ENCODE assay signal across 15 mouse cellular contexts in the genomic region with DNA sequence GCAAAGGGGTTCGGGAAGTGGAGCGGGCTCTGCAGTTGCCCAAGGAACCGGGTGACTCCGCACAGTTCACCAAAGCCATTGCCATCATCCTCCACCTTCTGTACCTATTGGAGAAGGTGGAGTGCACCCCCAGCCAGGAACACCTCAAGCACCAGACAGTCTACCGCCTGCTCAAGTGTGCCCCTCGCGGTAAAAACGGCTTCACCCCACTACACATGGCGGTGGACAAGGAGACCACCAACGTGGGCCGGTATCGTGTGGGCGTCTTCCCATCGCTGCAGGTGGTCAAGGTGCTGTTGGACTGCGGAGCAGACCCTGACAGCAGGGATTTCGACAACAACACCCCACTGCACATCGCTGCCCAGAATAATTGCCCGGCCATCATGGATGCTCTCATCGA. TPM values are rescaled to one million over a fixed set of nuclear protein-coding genes. Genes with fewer than 3 reads are reported as not detected.
DNase-seq lines count a peak whose midpoint lies in the region; ATAC-seq and TF ChIP-seq lines count a peak whose summit lies in the region.
"Not testable (repeated sequence)": the region's sequence is repeated elsewhere in the genome, so short reads cannot be mapped to it uniquely, and the experiment has no call there.
"Had no signal": no experiment of that assay in that cellular context is flagged by ENCODE, and none has a peak within 500 bp of the region (broad histone marks: within the 10 kb centered on the region; RNA-seq: fewer than 3 reads in every experiment).

No protein-coding gene starts in this region.

- 91% methylated on average over 19 of the region's 19 CpGs for WGBS in embryonic facial prominence, embryonic 12.5 days
- 92% methylated on average over 19 of the region's 19 CpGs for WGBS in heart, postnatal 0 days
- WGBS in intestine, postnatal 0 days = 93% methylated on average over 19 of the region's 19 CpGs
- 85% methylated on average over 19 of the region's 19 CpGs for WGBS in liver, embryonic 11.5 days
- WGBS in midbrain, embryonic 13.5 days = 96% methylated on average over 19 of the region's 19 CpGs
- 87% methylated on average over 19 of the region's 19 CpGs for WGBS in small intestine, adult 2 months

- intact Hi-C loops in gastrocnemius, adult 2 months (cut with DNase I) = loop anchor here (10.0 kb wide), 1 partner anchor 293 kb away; no protein-coding TSS in a partner anchor

- H3K4me2 ChIP-seq in embryonic facial prominence, embryonic 12.5 days (replicated peaks) = peak overlapping the region; percentile 99
- peak overlapping the region; percentile 89 for H3K4me2 ChIP-seq in heart, postnatal 0 days (ENCODE audit: low read depth, low read length)
- peak overlapping the region; percentile 87 for H3K4me2 ChIP-seq in intestine, postnatal 0 days (replicated peaks; ENCODE audit: low read depth)
- H3K4me2 ChIP-seq in liver, embryonic 11.5 days = peak overlapping the region; percentile 98
- H3K4me2 ChIP-seq in midbrain, embryonic 13.5 days (replicated peaks) = peak overlapping the region; percentile 98

- H3K9me3 ChIP-seq in ES-Bruce4 (replicated peaks; ENCODE audit: control insufficient read depth, insufficient read depth, low read length, poor library complexity, severe bottlenecking); embryonic facial prominence, embryonic 12.5 days; heart, postnatal 0 days (replicated peaks; ENCODE audit: control insufficient read depth, low read length); intestine, postnatal 0 days (ENCODE audit: control insufficient read depth); liver, embryonic 11.5 days (ENCODE audit: control insufficient read depth, low read length); midbrain, embryonic 13.5 days: not testable (repeated sequence)

- not testable (repeated sequence) for TF ChIP-seq POLR2A in ES-Bruce4 (IDR thresholded peaks at IDR 0.05; ENCODE audit: insufficient read depth, low read length); small intestine, adult 2 months (IDR thresholded peaks at IDR 0.05; ENCODE audit: low read depth, low read length)

- not testable (repeated sequence) for TF ChIP-seq EP300 in ES-Bruce4 (IDR thresholded peaks at IDR 0.05; ENCODE audit: insufficient read depth, low read depth, low read length); heart, postnatal 0 days (IDR thresholded peaks at IDR 0.05; ENCODE audit: low read depth)

- not testable (repeated sequence) for H3K27me3 ChIP-seq in ES-Bruce4 (ENCODE audit: control insufficient read depth, insufficient read depth, low read length, poor library complexity, severe bottlenecking); embryonic facial prominence, embryonic 12.5 days; heart, postnatal 0 days (ENCODE audit: control insufficient read depth, insufficient read depth, low read length); intestine, postnatal 0 days (replicated peaks; ENCODE audit: control insufficient read depth, insufficient read depth, low read length); liver, embryonic 11.5 days (replicated peaks; ENCODE audit: control insufficient read depth, insufficient read depth, low read length); midbrain, embryonic 13.5 days; small intestine, adult 2 months (ENCODE audit: control insufficient read depth, insufficient read depth, low read length)

- H3K4me3 ChIP-seq in ES-Bruce4 (ENCODE audit: low read depth, low read length) = peak overlapping the region; percentile 31; the same call in 1 of the 2 replicates
- H3K4me3 ChIP-seq in embryonic facial prominence, embryonic 12.5 days; intestine, postnatal 0 days (ENCODE audit: low read depth, low read length): not testable (repeated sequence)
- H3K4me3 ChIP-seq in gastrocnemius, adult 2 months = peak overlapping the region; percentile 87
- H3K4me3 ChIP-seq in heart, postnatal 0 days (ENCODE audit: low read depth, low read length) = peak overlapping the region; percentile 78
- H3K4me3 ChIP-seq in liver, embryonic 11.5 days (ENCODE audit: low read depth, low read length) = peak overlapping the region; percentile 79
- 0 out of 2 replicates have a peak overlapping the region, but pooled peaks have one; percentile 5 for H3K4me3 ChIP-seq in midbrain, embryonic 13.5 days (replicated peaks)
- H3K4me3 ChIP-seq in small intestine, adult 2 months (ENCODE audit: low read depth, low read length) = peak overlapping the region; percentile 66; the same call in 1 of the 2 replicates

- not testable (repeated sequence) for H3K27ac ChIP-seq in ES-Bruce4 (ENCODE audit: insufficient read depth, low read length); embryonic facial prominence, embryonic 12.5 days; heart, postnatal 0 days (ENCODE audit: low read depth); intestine, postnatal 0 days (ENCODE audit: low read depth, low read length); liver, embryonic 11.5 days (ENCODE audit: low read depth, low read length); midbrain, embryonic 13.5 days; small intestine, adult 2 months (ENCODE audit: insufficient read depth, low read depth, low read length)
- H3K27ac ChIP-seq in gastrocnemius, adult 2 months = peak overlapping the region; percentile 98

- H3K36me3 ChIP-seq in ES-Bruce4 (ENCODE audit: control insufficient read depth, insufficient read depth, low read length, poor library complexity, severe bottlenecking) = not testable (repeated sequence)
- H3K36me3 ChIP-seq in embryonic facial prominence, embryonic 12.5 days = peaks cover 47% of the 10 kb centered on the region
- H3K36me3 ChIP-seq in heart, postnatal 0 days (replicated peaks; ENCODE audit: control insufficient read depth, insufficient read depth, low read length) = peaks cover 34% of the 10 kb centered on the region
- peaks cover 35% of the 10 kb centered on the region for H3K36me3 ChIP-seq in intestine, postnatal 0 days (ENCODE audit: control insufficient read depth, insufficient read depth)
- peaks cover 27% of the 10 kb centered on the region for H3K36me3 ChIP-seq in liver, embryonic 11.5 days (ENCODE audit: control insufficient read depth, insufficient read depth, low read length)
- peaks cover 54% of the 10 kb centered on the region for H3K36me3 ChIP-seq in midbrain, embryonic 13.5 days
- H3K36me3 ChIP-seq in small intestine, adult 2 months (ENCODE audit: control insufficient read depth, insufficient read depth, low read length) = peaks cover 34% of the 10 kb centered on the region

- H3K4me1 ChIP-seq in ES-Bruce4 (ENCODE audit: control insufficient read depth, insufficient read depth, low read length); intestine, postnatal 0 days (replicated peaks; ENCODE audit: control insufficient read depth, insufficient read depth, low read length): not testable (repeated sequence)
- H3K4me1 ChIP-seq in embryonic facial prominence, embryonic 12.5 days = peaks cover 24% of the 10 kb centered on the region
- H3K4me1 ChIP-seq in heart, postnatal 0 days (ENCODE audit: control insufficient read depth, insufficient read depth) = peaks cover 49% of the 10 kb centered on the region
- H3K4me1 ChIP-seq in liver, embryonic 11.5 days (replicated peaks; ENCODE audit: control insufficient read depth, insufficient read depth, low read length) = peaks cover 33% of the 10 kb centered on the region
- H3K4me1 ChIP-seq in midbrain, embryonic 13.5 days (replicated peaks) = peaks cover 57% of the 10 kb centered on the region
- peaks cover 17% of the 10 kb centered on the region for H3K4me1 ChIP-seq in small intestine, adult 2 months (ENCODE audit: control insufficient read depth, insufficient read depth, insufficient read length, low read length)

- ATAC-seq in embryonic facial prominence, embryonic 12.5 days (ENCODE audit: insufficient number of reproducible peaks, insufficient read depth, low FRiP score, low TSS enrichment); heart, postnatal 0 days (ENCODE audit: insufficient read depth, low read depth); intestine, postnatal 0 days; liver, embryonic 11.5 days (replicated peaks; ENCODE audit: low FRiP score); midbrain, embryonic 13.5 days: not testable (repeated sequence)

- DNase-seq in gastrocnemius, adult 2 months; heart, postnatal 0 days (ENCODE audit: low spot score); liver, embryonic 11.5 days (ENCODE audit: low spot score): not testable (repeated sequence)

- H3K9ac ChIP-seq in ES-Bruce4 (ENCODE audit: low read depth, poor library complexity, severe bottlenecking); embryonic facial prominence, embryonic 12.5 days; heart, postnatal 0 days (replicated peaks; ENCODE audit: low read depth, low read length); intestine, postnatal 0 days (ENCODE audit: low read depth, low read length); liver, embryonic 11.5 days (ENCODE audit: low read depth, low read length); midbrain, embryonic 13.5 days (replicated peaks): not testable (repeated sequence)

- TF ChIP-seq CTCF in ES-Bruce4 (IDR thresholded peaks at IDR 0.05; ENCODE audit: low read depth, low read length); gastrocnemius, adult 2 months (IDR thresholded peaks at IDR 0.05); heart, postnatal 0 days (IDR thresholded peaks at IDR 0.05; ENCODE audit: low read depth); intestine, postnatal 0 days (IDR thresholded peaks at IDR 0.05; ENCODE audit: low read depth); small intestine, adult 2 months (IDR thresholded peaks at IDR 0.05; ENCODE audit: extremely low read depth, insufficient read length, insufficient replicate concordance, low read depth, low read length): not testable (repeated sequence)

RNA-seq across cellular contexts. Expression of gene Fem1a, which starts 1.7 kb away (rescaled TPM):
- polyA plus RNA-seq in ES-Bruce4 (2011; ENCODE audit: insufficient read depth, insufficient read length, low read depth, missing spikeins) = 4.9 and 5.4 TPM in 2 replicates
- polyA plus RNA-seq in embryonic facial prominence, embryonic 12.5 days (2016; fragmentation: Nextera tagmentation; extraction: Ambion mirVana) = 15.3 and 15.5 TPM in 2 replicates
- total RNA-seq in gastrocnemius, adult 2 months (2021) = 100 to 1,000 TPM; 165 to 176 TPM
- total RNA-seq in heart, postnatal 0 days (2014; rRNA removed; ENCODE audit: low replicate concordance) = 82.1 and 84.3 TPM in 2 replicates
- 29.5 and 37.1 TPM in 2 replicates for polyA plus RNA-seq in heart, postnatal 0 days (2015; fragmentation: Nextera tagmentation; extraction: Ambion mirVana)
- 7.0 and 8.0 TPM in 2 replicates for polyA plus RNA-seq in intestine, postnatal 0 days (2015; fragmentation: Nextera tagmentation; extraction: Ambion mirVana)
- 14.0 and 15.0 TPM in 2 replicates for polyA plus RNA-seq in liver, embryonic 11.5 days (2014; fragmentation: Nextera tagmentation; extraction: Ambion mirVana)
- 18.1 and 19.4 TPM in 2 replicates for polyA plus RNA-seq in midbrain, embryonic 13.5 days (2015; fragmentation: Nextera tagmentation; extraction: Ambion mirVana)
- 21.3 and 22.9 TPM in 2 replicates for polyA plus RNA-seq in small intestine, adult 2 months (2012; rRNA removed)

RNA-seq across cellular contexts. Expression of gene Ticam1, which starts 18.3 kb away (rescaled TPM):
- polyA plus RNA-seq in ES-Bruce4 (2011; ENCODE audit: insufficient read depth, insufficient read length, low read depth, missing spikeins) = 4.0 and 4.7 TPM in 2 replicates
- polyA plus RNA-seq in embryonic facial prominence, embryonic 12.5 days (2016; fragmentation: Nextera tagmentation; extraction: Ambion mirVana) = 2.7 and 3.5 TPM in 2 replicates
- 1 to 10 TPM; 2.7 to 3.4 TPM for total RNA-seq in gastrocnemius, adult 2 months (2021)
- total RNA-seq in heart, postnatal 0 days (2014; rRNA removed; ENCODE audit: low replicate concordance) = 12.3 and 13.8 TPM in 2 replicates
- polyA plus RNA-seq in heart, postnatal 0 days (2015; fragmentation: Nextera tagmentation; extraction: Ambion mirVana) = 4.4 and 4.6 TPM in 2 replicates
- 15.8 and 16.0 TPM in 2 replicates for polyA plus RNA-seq in intestine, postnatal 0 days (2015; fragmentation: Nextera tagmentation; extraction: Ambion mirVana)
- 5.8 and 6.2 TPM in 2 replicates for polyA plus RNA-seq in liver, embryonic 11.5 days (2014; fragmentation: Nextera tagmentation; extraction: Ambion mirVana)
- 1.0 and 1.3 TPM in 2 replicates for polyA plus RNA-seq in midbrain, embryonic 13.5 days (2015; fragmentation: Nextera tagmentation; extraction: Ambion mirVana)
- 39.7 and 96.6 TPM in 2 replicates for polyA plus RNA-seq in small intestine, adult 2 months (2012; rRNA removed)

RNA-seq across cellular contexts. Expression of gene Plin3, which starts 34.4 kb away (rescaled TPM):
- 57.1 and 60.2 TPM in 2 replicates for polyA plus RNA-seq in ES-Bruce4 (2011; ENCODE audit: insufficient read depth, insufficient read length, low read depth, missing spikeins)
- polyA plus RNA-seq in embryonic facial prominence, embryonic 12.5 days (2016; fragmentation: Nextera tagmentation; extraction: Ambion mirVana) = 56.6 and 67.4 TPM in 2 replicates
- 10 to 100 TPM; 42.4 to 75.0 TPM for total RNA-seq in gastrocnemius, adult 2 months (2021)
- 76.8 and 78.5 TPM in 2 replicates for total RNA-seq in heart, postnatal 0 days (2014; rRNA removed; ENCODE audit: low replicate concordance)
- polyA plus RNA-seq in heart, postnatal 0 days (2015; fragmentation: Nextera tagmentation; extraction: Ambion mirVana) = 70.9 and 73.0 TPM in 2 replicates
- 521 and 545 TPM in 2 replicates for polyA plus RNA-seq in intestine, postnatal 0 days (2015; fragmentation: Nextera tagmentation; extraction: Ambion mirVana)
- polyA plus RNA-seq in liver, embryonic 11.5 days (2014; fragmentation: Nextera tagmentation; extraction: Ambion mirVana) = 48.4 and 53.7 TPM in 2 replicates
- 14.8 and 16.7 TPM in 2 replicates for polyA plus RNA-seq in midbrain, embryonic 13.5 days (2015; fragmentation: Nextera tagmentation; extraction: Ambion mirVana)
- polyA plus RNA-seq in small intestine, adult 2 months (2012; rRNA removed) = 137 and 299 TPM in 2 replicates

RNA-seq across cellular contexts. Expression of gene Dpp9, which starts 39.6 kb away (rescaled TPM):
- polyA plus RNA-seq in ES-Bruce4 (2011; ENCODE audit: insufficient read depth, insufficient read length, low read depth, missing spikeins) = 20.9 and 21.1 TPM in 2 replicates
- polyA plus RNA-seq in embryonic facial prominence, embryonic 12.5 days (2016; fragmentation: Nextera tagmentation; extraction: Ambion mirVana) = 41.4 and 43.4 TPM in 2 replicates
- 10 to 100 TPM; 34.0 to 43.2 TPM for total RNA-seq in gastrocnemius, adult 2 months (2021)
- total RNA-seq in heart, postnatal 0 days (2014; rRNA removed; ENCODE audit: low replicate concordance) = 25.9 and 29.0 TPM in 2 replicates
- polyA plus RNA-seq in heart, postnatal 0 days (2015; fragmentation: Nextera tagmentation; extraction: Ambion mirVana) = 12.6 and 13.3 TPM in 2 replicates
- 10.6 and 12.0 TPM in 2 replicates for polyA plus RNA-seq in intestine, postnatal 0 days (2015; fragmentation: Nextera tagmentation; extraction: Ambion mirVana)
- 38.8 and 39.6 TPM in 2 replicates for polyA plus RNA-seq in liver, embryonic 11.5 days (2014; fragmentation: Nextera tagmentation; extraction: Ambion mirVana)
- 26.6 and 29.3 TPM in 2 replicates for polyA plus RNA-seq in midbrain, embryonic 13.5 days (2015; fragmentation: Nextera tagmentation; extraction: Ambion mirVana)
- 27.4 and 39.4 TPM in 2 replicates for polyA plus RNA-seq in small intestine, adult 2 months (2012; rRNA removed)

RNA-seq across cellular contexts. Expression of gene Arrdc5, which starts 41.8 kb away (rescaled TPM):
- polyA plus RNA-seq in ES-Bruce4 (2011; ENCODE audit: insufficient read depth, insufficient read length, low read depth, missing spikeins) = not detected in 2 replicates
- polyA plus RNA-seq in embryonic facial prominence, embryonic 12.5 days (2016; fragmentation: Nextera tagmentation; extraction: Ambion mirVana) = not detected in 2 replicates
- not detected for total RNA-seq in gastrocnemius, adult 2 months (2021)
- total RNA-seq in heart, postnatal 0 days (2014; rRNA removed; ENCODE audit: low replicate concordance) = not detected in 2 replicates
- polyA plus RNA-seq in heart, postnatal 0 days (2015; fragmentation: Nextera tagmentation; extraction: Ambion mirVana) = not detected in 2 replicates
- not detected in 2 replicates for polyA plus RNA-seq in intestine, postnatal 0 days (2015; fragmentation: Nextera tagmentation; extraction: Ambion mirVana)
- polyA plus RNA-seq in liver, embryonic 11.5 days (2014; fragmentation: Nextera tagmentation; extraction: Ambion mirVana) = not detected in 2 replicates
- not detected in 2 replicates for polyA plus RNA-seq in midbrain, embryonic 13.5 days (2015; fragmentation: Nextera tagmentation; extraction: Ambion mirVana)
- not detected in 2 replicates for polyA plus RNA-seq in small intestine, adult 2 months (2012; rRNA removed)
- total RNA-seq: adrenal gland, postnatal 25 days; gastrocnemius, postnatal 25 days; heart, postnatal 25 days; left cerebral cortex, adult 18-20 months; neutrophil, adult 5-6 weeks had no signal
- polyA plus RNA-seq: limb, embryonic 14.5 days; midbrain, embryonic 12.5 days had no signal
